Mouse (Mus musculus) right cerebral cortex, postnatal 10 days (tissue): ENCODE data around the gene Lefty2.
"Not testable (repeated sequence)": the region's sequence is repeated elsewhere in the genome, so short reads cannot be mapped to it uniquely, and the experiment has no call there.

Experiments
- DNase-seq, 2 experiments: peaks; one replicate each; pipeline ENCODE4 v3.0.0; 2021; ENCODE audit warnings: low spot score in 2 of 2

The Lefty2 gene

GRCm38 (mm10) chr1:180934467-180935419 is 41.8 kb downstream of the Lefty2 start, which contains the start of gene Lefty1:
TSS of gene Lefty1 (plus strand) at chr1:180935022.
- no peak for DNase-seq

- DNase-seq = peak; percentile 40 to 46
These were observed 43.9 kb downstream of the Lefty2 start for GRCm38 (mm10) chr1:180936610-180937398.

GRCm38 (mm10) chr1:180937631-180938030 is 44.7 kb downstream of the Lefty2 start:
- not testable (repeated sequence) for DNase-seq

GRCm38 (mm10) chr1:180938781-180939180 is 45.9 kb downstream of the Lefty2 start:
- DNase-seq = not testable (repeated sequence)

GRCm38 (mm10) chr1:180940776-180941460 is 48.0 kb downstream of the Lefty2 start:
- no peak for DNase-seq

GRCm38 (mm10) chr1:180941726-180942125 is 48.8 kb downstream of the Lefty2 start:
- no peak for DNase-seq

GRCm38 (mm10) chr1:180942166-180943031 is 49.5 kb downstream of the Lefty2 start, which contains the start of gene Tmem63a:
TSS of gene Tmem63a (plus strand) at chr1:180942344.
- peak; percentile 51 to 54 for DNase-seq

GRCm38 (mm10) chr1:180943032-180943644 is 50.2 kb downstream of the Lefty2 start:
- DNase-seq = no peak

- no peak for DNase-seq
These were observed 51.0 kb downstream of the Lefty2 start for GRCm38 (mm10) chr1:180943896-180944295.

- no peak for DNase-seq
These were observed 51.6 kb downstream of the Lefty2 start for GRCm38 (mm10) chr1:180944553-180944952.

- DNase-seq = peak; percentile 32 to 37
These were observed 52.4 kb downstream of the Lefty2 start for GRCm38 (mm10) chr1:180945001-180945980.

GRCm38 (mm10) chr1:180946448-180946847 is 53.5 kb downstream of the Lefty2 start:
- DNase-seq = no peak
